In the genomic region with DNA sequence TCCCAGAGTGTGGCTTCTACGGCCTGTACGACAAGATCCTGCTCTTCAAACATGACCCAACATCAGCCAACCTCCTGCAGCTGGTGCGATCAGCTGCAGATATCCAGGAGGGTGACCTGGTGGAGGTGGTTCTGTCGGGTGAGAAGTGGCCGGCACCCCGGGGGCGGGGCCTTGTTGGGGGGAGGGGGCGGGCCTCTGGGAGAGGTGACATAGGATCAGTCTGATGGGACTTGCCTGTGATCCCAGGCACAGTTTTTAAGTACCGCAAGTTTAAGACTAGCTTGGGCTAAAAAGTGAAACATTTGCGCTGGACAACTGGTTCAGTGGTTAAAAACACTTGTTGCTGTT, we compare ENCODE assay signal across 9 mouse cellular contexts. TPM values are rescaled to one million over a fixed set of nuclear protein-coding genes. Genes with fewer than 3 reads are reported as not detected.
DNase-seq lines count a peak whose midpoint lies in the region; ATAC-seq and TF ChIP-seq lines count a peak whose summit lies in the region.
"Had no signal": no experiment of that assay in that cellular context is flagged by ENCODE, and none has a peak within 500 bp of the region (broad histone marks: within the 10 kb centered on the region; RNA-seq: fewer than 3 reads in every experiment).

No protein-coding gene starts in this region.

- H3K4me2 ChIP-seq in heart, embryonic 14.5 days (ENCODE audit: low read length), result peak overlapping the region; percentile 97
- peak overlapping the region; percentile 88 for H3K4me2 ChIP-seq in CH12.LX (ENCODE audit: insufficient read depth, low read depth, poor library complexity, severe bottlenecking)
- peak overlapping the region; percentile 96 for H3K4me2 ChIP-seq in embryonic facial prominence, embryonic 14.5 days (ENCODE audit: low read depth, low read length)
- H3K4me2 ChIP-seq in limb, embryonic 15.5 days, result peak overlapping the region; percentile 92

- 33% methylated on average over 10 of the region's 10 CpGs for WGBS in heart, embryonic 14.5 days
- WGBS in embryonic facial prominence, embryonic 14.5 days, result 35% methylated on average over 10 of the region's 10 CpGs
- 34% methylated on average over 10 of the region's 10 CpGs for WGBS in limb, embryonic 15.5 days

- peaks cover 38% of the 10 kb centered on the region for H3K36me3 ChIP-seq in heart, embryonic 14.5 days (ENCODE audit: control insufficient read depth, insufficient read depth, low read length)
- H3K36me3 ChIP-seq in CH12.LX (replicated peaks in 1 of 2; ENCODE audit: control insufficient read depth in 1 of 2, insufficient read depth in 1 of 2, low read length in 1 of 2), result peaks cover 33 to 52% of the 10 kb centered on the region in 2 experiments
- peaks cover 44% of the 10 kb centered on the region for H3K36me3 ChIP-seq in embryonic facial prominence, embryonic 14.5 days (ENCODE audit: control insufficient read depth, insufficient read depth, low read length)
- H3K36me3 ChIP-seq in limb, embryonic 15.5 days, result peaks cover 45% of the 10 kb centered on the region

- DNase-seq in heart, adult 8-10 months (ENCODE audit: low spot score), result no peak
- DNase-seq in CH12.LX (ENCODE audit: extremely low read depth), result no peak
- no peak for DNase-seq in embryonic facial prominence, embryonic 14.5 days (ENCODE audit: low spot score)
- no peak for DNase-seq in right cerebral cortex, postnatal 36 days (ENCODE audit: low spot score in 2 of 2)
- DNase-seq in frontal cortex, postnatal 36 days (ENCODE audit: low spot score in 2 of 2), result no peak
- DNase-seq in thymus, postnatal 25 days, result no peak
- DNase-seq: cerebellum, adult 8-10 months had no signal

- H3K9ac ChIP-seq in heart, embryonic 14.5 days (ENCODE audit: low read length), result peak overlapping the region; percentile 88; the same call in 1 of the 2 replicates
- H3K9ac ChIP-seq in CH12.LX (ENCODE audit: insufficient read depth, low read depth), result peak overlapping the region; percentile 93
- H3K9ac ChIP-seq in embryonic facial prominence, embryonic 14.5 days (ENCODE audit: low read depth, low read length), result peak overlapping the region; percentile 57
- peak overlapping the region; percentile 40; the same call in 1 of the 2 replicates for H3K9ac ChIP-seq in limb, embryonic 15.5 days

- no peaks in the 10 kb centered on the region for H3K27me3 ChIP-seq in heart, embryonic 14.5 days (ENCODE audit: control insufficient read depth, insufficient read depth, low read length)
- H3K27me3 ChIP-seq in CH12.LX (replicated peaks), result no peaks in the 10 kb centered on the region
- no peaks in the 10 kb centered on the region for H3K27me3 ChIP-seq in embryonic facial prominence, embryonic 14.5 days (replicated peaks; ENCODE audit: control insufficient read depth, insufficient read depth, low read length)
- no peaks in the 10 kb centered on the region for H3K27me3 ChIP-seq in limb, embryonic 15.5 days

- dilution Hi-C loops in CH12.LX (cut with MboI; ENCODE audit: extremely low pct_ligation_motif_present, extremely low pct_unique_long_range_greater_than_20kb, low sequenced_read_pairs), result no loop called here

- no peak for ATAC-seq in heart, embryonic 14.5 days (ENCODE audit: insufficient number of reproducible peaks, insufficient read depth, low FRiP score, low read depth)
- no peak for ATAC-seq in embryonic facial prominence, embryonic 14.5 days (ENCODE audit: low read depth)
- no peak for ATAC-seq in limb, embryonic 15.5 days (ENCODE audit: insufficient number of reproducible peaks, low FRiP score, low TSS enrichment, low read depth)

- no peak for TF ChIP-seq EP300 in CH12.LX (IDR thresholded peaks at IDR 0.05; ENCODE audit: low read length)

- no peaks in the 10 kb centered on the region for H3K9me3 ChIP-seq in heart, embryonic 14.5 days (ENCODE audit: control insufficient read depth, low read length)
- H3K9me3 ChIP-seq in CH12.LX (replicated peaks; ENCODE audit: low read length), result no peaks in the 10 kb centered on the region
- H3K9me3 ChIP-seq in embryonic facial prominence, embryonic 14.5 days (ENCODE audit: control insufficient read depth, low read length), result no peaks in the 10 kb centered on the region
- H3K9me3 ChIP-seq in limb, embryonic 15.5 days, result no peaks in the 10 kb centered on the region

- H3K4me1 ChIP-seq in heart, embryonic 14.5 days (ENCODE audit: control insufficient read depth in 2 of 2, insufficient read depth in 2 of 2, low read length in 2 of 2), result peaks cover 17 to 23% of the 10 kb centered on the region in 2 experiments
- peaks cover 15 to 33% of the 10 kb centered on the region in 2 experiments for H3K4me1 ChIP-seq in CH12.LX (ENCODE audit: control insufficient read depth in 1 of 2, insufficient read depth in 2 of 2)
- H3K4me1 ChIP-seq in embryonic facial prominence, embryonic 14.5 days (ENCODE audit: control insufficient read depth, insufficient read depth, low read length), result peaks cover 24% of the 10 kb centered on the region
- peaks cover 36% of the 10 kb centered on the region for H3K4me1 ChIP-seq in limb, embryonic 15.5 days

- H3K79me2 ChIP-seq in CH12.LX (replicated peaks; ENCODE audit: control insufficient read depth, extremely low read depth, insufficient read depth, poor library complexity, severe bottlenecking), result peaks cover 24% of the 10 kb centered on the region

- in situ Hi-C loops in CH12.LX (cut with MboI; ENCODE audit: low pct_ligation_motif_present, low pct_unique_long_range_greater_than_20kb, low sequenced_read_pairs), result no loop called here

- TF ChIP-seq CTCF in CH12.LX (conservative IDR thresholded peaks at IDR 0.05 in 1 of 2, IDR thresholded peaks at IDR 0.05 in 1 of 2; ENCODE audit: low read depth in 2 of 2, low read length in 2 of 2), result no peak

- TF ChIP-seq RAD21 in CH12.LX (IDR thresholded peaks at IDR 0.05; ENCODE audit: low read depth, low read length), result no peak

- H3K27ac ChIP-seq in heart, embryonic 14.5 days (replicated peaks in 1 of 2; ENCODE audit: control insufficient read depth in 1 of 2, insufficient read depth in 1 of 2, low read depth in 2 of 2, low read length in 2 of 2), result peak overlapping the region; percentile 85 to 87
- H3K27ac ChIP-seq in CH12.LX (ENCODE audit: insufficient read depth, low read depth), result peak overlapping the region; percentile 82
- H3K27ac ChIP-seq in embryonic facial prominence, embryonic 14.5 days (replicated peaks; ENCODE audit: low read depth, low read length), result peak overlapping the region; percentile 88; the same call in 1 of the 2 replicates
- H3K27ac ChIP-seq in limb, embryonic 15.5 days, result peak overlapping the region; percentile 89

- peak; percentile 29; the same call in 1 of the 2 replicates for TF ChIP-seq POLR2A in CH12.LX (IDR thresholded peaks at IDR 0.05; ENCODE audit: low read depth, low read length)

- H3K4me3 ChIP-seq in heart, embryonic 14.5 days (ENCODE audit: control insufficient read depth in 1 of 2, insufficient read depth in 1 of 2, low read depth in 1 of 2, low read length in 2 of 2), result peak overlapping the region; percentile 42 to 74
- peak overlapping the region; percentile 71 to 97 (median 82) for H3K4me3 ChIP-seq in CH12.LX (replicated peaks in 1 of 3; ENCODE audit: low read depth in 2 of 3, low read length in 2 of 3, poor library complexity in 1 of 3)
- H3K4me3 ChIP-seq in embryonic facial prominence, embryonic 14.5 days (ENCODE audit: low read depth, low read length), result peak overlapping the region; percentile 68
- peak overlapping the region; percentile 62 for H3K4me3 ChIP-seq in limb, embryonic 15.5 days

RNA-seq across cellular contexts. Expression of a gene that starts 3.1 kb away (rescaled TPM):
- polyA plus RNA-seq in heart, embryonic 14.5 days (2014; fragmentation: Nextera tagmentation; extraction: Ambion mirVana), result 11.2 and 12.5 TPM in 2 replicates
- total RNA-seq in heart, adult 8-10 months (2022), result 10 to 100 TPM; 13.1 to 16.7 (median 14.8) TPM
- total RNA-seq in CH12.LX (2012; rRNA removed) (18.0 and 18.7 TPM in 2 replicates), CH12.LX (2014; rRNA removed) (8.6 and 9.8 TPM in 2 replicates)
- polyA plus RNA-seq in CH12.LX (2012; ENCODE audit: insufficient read length, low read depth), result 32.2 and 39.0 TPM in 2 replicates
- polyA plus RNA-seq in embryonic facial prominence, embryonic 14.5 days (2014; fragmentation: Nextera tagmentation; extraction: Ambion mirVana), result 14.4 and 16.5 TPM in 2 replicates
- polyA plus RNA-seq in limb, embryonic 15.5 days (2015; fragmentation: Nextera tagmentation; extraction: Ambion mirVana), result 20.5 and 21.9 TPM in 2 replicates

RNA-seq across cellular contexts. Expression of a gene that starts 29.3 kb away (rescaled TPM):
- polyA plus RNA-seq in heart, embryonic 14.5 days (2014; fragmentation: Nextera tagmentation; extraction: Ambion mirVana), result 30.3 and 30.9 TPM in 2 replicates
- 10 to 100 TPM; 47.3 to 56.4 (median 53.0) TPM for total RNA-seq in heart, adult 8-10 months (2022)
- total RNA-seq in CH12.LX (2012; rRNA removed), result 19.6 and 20.3 TPM in 2 replicates
- 13.0 and 16.5 TPM in 2 replicates for total RNA-seq in CH12.LX (2014; rRNA removed)
- polyA plus RNA-seq in CH12.LX (2012; ENCODE audit: insufficient read length, low read depth), result 19.6 and 23.4 TPM in 2 replicates
- 28.2 and 28.6 TPM in 2 replicates for polyA plus RNA-seq in embryonic facial prominence, embryonic 14.5 days (2014; fragmentation: Nextera tagmentation; extraction: Ambion mirVana)
- polyA plus RNA-seq in limb, embryonic 15.5 days (2015; fragmentation: Nextera tagmentation; extraction: Ambion mirVana), result 25.8 and 27.1 TPM in 2 replicates

RNA-seq across cellular contexts. Expression of a gene that starts 29.3 kb away (rescaled TPM):
- polyA plus RNA-seq in heart, embryonic 14.5 days (2014; fragmentation: Nextera tagmentation; extraction: Ambion mirVana), result 13.2 and 13.8 TPM in 2 replicates
- 1 to 10 TPM; 8.0 to 9.5 (median 8.6) TPM for total RNA-seq in heart, adult 8-10 months (2022)
- total RNA-seq in CH12.LX (2012; rRNA removed) (2.9 and 3.5 TPM in 2 replicates), CH12.LX (2014; rRNA removed) (4.0 and 5.1 TPM in 2 replicates)
- 9.2 and 12.0 TPM in 2 replicates for polyA plus RNA-seq in CH12.LX (2012; ENCODE audit: insufficient read length, low read depth)
- 7.2 and 7.6 TPM in 2 replicates for polyA plus RNA-seq in embryonic facial prominence, embryonic 14.5 days (2014; fragmentation: Nextera tagmentation; extraction: Ambion mirVana)
- polyA plus RNA-seq in limb, embryonic 15.5 days (2015; fragmentation: Nextera tagmentation; extraction: Ambion mirVana), result 4.0 TPM in 2 replicates

RNA-seq across cellular contexts. Expression of a gene that starts 30.1 kb away (rescaled TPM):
- polyA plus RNA-seq in heart, embryonic 14.5 days (2014; fragmentation: Nextera tagmentation; extraction: Ambion mirVana), result 90.9 and 91.4 TPM in 2 replicates
- total RNA-seq in heart, adult 8-10 months (2022), result 10 to 100 TPM; 47.9 to 61.2 (median 49.1) TPM
- total RNA-seq in CH12.LX (2012; rRNA removed), result 57.4 and 63.5 TPM in 2 replicates
- 41.7 and 46.0 TPM in 2 replicates for total RNA-seq in CH12.LX (2014; rRNA removed)
- 69.7 and 74.5 TPM in 2 replicates for polyA plus RNA-seq in CH12.LX (2012; ENCODE audit: insufficient read length, low read depth)
- polyA plus RNA-seq in embryonic facial prominence, embryonic 14.5 days (2014; fragmentation: Nextera tagmentation; extraction: Ambion mirVana), result 97.4 and 107 TPM in 2 replicates
- polyA plus RNA-seq in limb, embryonic 15.5 days (2015; fragmentation: Nextera tagmentation; extraction: Ambion mirVana), result 85.8 and 96.1 TPM in 2 replicates

RNA-seq across cellular contexts. Expression of a gene that starts 45.8 kb away (rescaled TPM):
- polyA plus RNA-seq in heart, embryonic 14.5 days (2014; fragmentation: Nextera tagmentation; extraction: Ambion mirVana), result 4.2 and 6.9 TPM in 2 replicates
- total RNA-seq in heart, adult 8-10 months (2022), result 1 to 10 TPM; 1.0 to 1.5 (median 1.1) TPM
- total RNA-seq in CH12.LX (2012; rRNA removed) (0.25 TPM in 1 of 2 replicates, not detected in the other), CH12.LX (2014; rRNA removed) (not detected in 2 replicates)
- polyA plus RNA-seq in CH12.LX (2012; ENCODE audit: insufficient read length, low read depth), result 2.4 and 2.5 TPM in 2 replicates
- 27.0 and 29.1 TPM in 2 replicates for polyA plus RNA-seq in embryonic facial prominence, embryonic 14.5 days (2014; fragmentation: Nextera tagmentation; extraction: Ambion mirVana)
- 11.8 and 15.0 TPM in 2 replicates for polyA plus RNA-seq in limb, embryonic 15.5 days (2015; fragmentation: Nextera tagmentation; extraction: Ambion mirVana)

Comparison
In these comparisons a context has a peak if more than half of its experiments do, and no peak if none do; other contexts are left out.
1. H3K9ac ChIP-seq: peak in every context shown above with its lines; median percentile 93 in CH12.LX; 88 in heart, embryonic 14.5 days; 57 in embryonic facial prominence, embryonic 14.5 days; 40 in limb, embryonic 15.5 days.